Mouse (Mus musculus): Measurements from ENCODE around the gene Gm21750. TPM values are rescaled to one million over a fixed set of nuclear protein-coding genes. Genes with fewer than 3 reads are reported as not detected.

Gm21750 gene
- polyA plus RNA-seq, 1 experiment from 2014 or later: not detected

- Histone ChIP-seq H3K27ac (replicated peaks) (no peak overlapping the region), H3K4me3 (no peak overlapping the region), H3K4me1 (no peaks in the 10 kb centered on the region), H3K9me3 (replicated peaks) (no peaks in the 10 kb centered on the region; the same call in 1 of the 2 replicates), H3K27me3 (ENCODE audit: low read depth, poor library complexity, severe bottlenecking) (no peaks in the 10 kb centered on the region), H3K36me3 (no peaks in the 10 kb centered on the region)
- DNase-seq (ENCODE audit: low spot score): no peak
- WGBS: 91% methylated on average over 9 of the region's 9 CpGs
Observed at GRCm38 (mm10) chr14:73709412-73710110, 48.5 kb downstream of the Gm21750 start.

Other genes with a start within 250 kb of the Gm21750 start
- 114 TPM in 2 replicates for gene Med4, start 151.2 kb upstream of the Gm21750 start, polyA plus RNA-seq (2016; fragmentation: Nextera tagmentation; extraction: Ambion mirVana)
- gene Sucla2, start 135.9 kb upstream of the Gm21750 start, polyA plus RNA-seq (2016; fragmentation: Nextera tagmentation; extraction: Ambion mirVana): 104 and 109 TPM in 2 replicates
- 10.3 and 10.6 TPM in 2 replicates for gene Nudt15, start 113.0 kb upstream of the Gm21750 start, polyA plus RNA-seq (2016; fragmentation: Nextera tagmentation; extraction: Ambion mirVana)

All from midbrain, embryonic 10.5 days (tissue).